Mouse (Mus musculus) heart, adult 18-20 months (tissue): ENCODE results near the gene Sez6l. TPM values are rescaled to one million over a fixed set of nuclear protein-coding genes. Genes with fewer than 3 reads are reported as not detected.
A peak's percentile ranks its signal among the peaks of the same experiment; 100 is the strongest.

Experiments
- DNase-seq, 2 experiments: peaks; one replicate each; pipeline ENCODE4 v3.0.0; 2021 to 2022; ENCODE audit warnings: mixed read lengths in 1 of 2
- total RNA-seq, 2 experiments: library from RNA; stranded (reverse); gene quantifications; 2 replicates each; pipeline ENCODE4 v1.2.3; 2021

Gene Sez6l
- total RNA-seq, 2 experiments from 2014 or later: 0.05 to 0.10 TPM

- DNase-seq: no peak
Measured at GRCm38 (mm10) chr5:112584155-112584769, 7.3 kb upstream of the Sez6l start.

- peak in 1 of 2 experiments; percentile 10 for DNase-seq
Measured at GRCm38 (mm10) chr5:112583304-112583703, 6.3 kb upstream of the Sez6l start.

GRCm38 (mm10) chr5:112577750-112578149 is 765 bp upstream of the Sez6l start:
- no peak for DNase-seq

- no peak for DNase-seq
Measured at GRCm38 (mm10) chr5:112576361-112576992, 508 bp downstream of the Sez6l start.

- DNase-seq: no peak
Measured at GRCm38 (mm10) chr5:112575151-112575915, 1.7 kb downstream of the Sez6l start.

- DNase-seq: peak in 1 of 2 experiments; percentile 20
Measured at GRCm38 (mm10) chr5:112573916-112574315, 3.1 kb downstream of the Sez6l start.

- DNase-seq: no peak
Measured at GRCm38 (mm10) chr5:112572217-112572616, 4.8 kb downstream of the Sez6l start.

- no peak for DNase-seq
Measured at GRCm38 (mm10) chr5:112565489-112565888, 11.5 kb downstream of the Sez6l start.

GRCm38 (mm10) chr5:112565083-112565482 is 11.9 kb downstream of the Sez6l start:
- DNase-seq: no peak

GRCm38 (mm10) chr5:112560869-112561499 is 16.0 kb downstream of the Sez6l start:
- DNase-seq: no peak

- DNase-seq: no peak
Measured at GRCm38 (mm10) chr5:112560139-112560538, 16.8 kb downstream of the Sez6l start.

GRCm38 (mm10) chr5:112557396-112557795 is 19.6 kb downstream of the Sez6l start:
- no peak for DNase-seq

GRCm38 (mm10) chr5:112556640-112557039 is 20.3 kb downstream of the Sez6l start:
- DNase-seq: no peak

GRCm38 (mm10) chr5:112554508-112554907 is 22.5 kb downstream of the Sez6l start:
- no peak for DNase-seq

GRCm38 (mm10) chr5:112552786-112553185 is 24.2 kb downstream of the Sez6l start:
- no peak for DNase-seq

- DNase-seq: no peak
Measured at GRCm38 (mm10) chr5:112551975-112552728, 24.8 kb downstream of the Sez6l start.

- DNase-seq: peak; percentile 35 to 66
Measured at GRCm38 (mm10) chr5:112548846-112549620, 28.0 kb downstream of the Sez6l start.

- no peak for DNase-seq
Measured at GRCm38 (mm10) chr5:112546771-112547170, 30.2 kb downstream of the Sez6l start.

GRCm38 (mm10) chr5:112538295-112538694 is 38.7 kb downstream of the Sez6l start:
- no peak for DNase-seq

- DNase-seq: peak in 1 of 2 experiments; percentile 7
Measured at GRCm38 (mm10) chr5:112535868-112536267, 41.1 kb downstream of the Sez6l start.

GRCm38 (mm10) chr5:112534146-112534545 is 42.8 kb downstream of the Sez6l start:
- no peak for DNase-seq
